Mouse (Mus musculus) olfactory bulb, adult 2 months (tissue): ENCODE measurements around the gene Papss2.

Experiments
- CTCF ChIP-seq: fragments of 200-500 bp; IDR thresholded peaks from 2 replicates; pipeline ENCODE4 v1.5.1; 2012; ENCODE audit warnings: low read depth, mild to moderate bottlenecking, low read length, moderate library complexity; ENCODE audit not compliant: insufficient read depth
- POLR2A ChIP-seq: fragments of 200-500 bp; IDR thresholded peaks from 2 replicates; pipeline ENCODE4 v1.6.1; 2012; ENCODE audit warnings: mild to moderate bottlenecking, low read depth, low read length, moderate library complexity; ENCODE audit not compliant: insufficient read depth

DNA sequence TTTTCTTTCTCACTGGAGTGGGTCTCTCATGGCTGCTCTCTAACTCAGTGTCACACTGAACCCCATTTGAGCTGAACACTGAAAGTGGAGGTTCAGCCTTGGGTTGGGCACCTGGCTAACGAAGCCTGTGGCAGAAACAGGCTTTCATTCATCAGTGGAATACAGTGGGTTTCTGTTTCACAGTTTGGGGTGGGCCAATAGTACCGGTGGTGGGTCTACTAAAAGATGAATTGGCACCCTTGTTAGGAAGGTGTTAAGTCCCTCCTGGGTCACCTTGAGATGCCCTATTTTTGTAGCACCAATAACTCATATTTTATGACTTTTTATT lies 19.1 kb downstream of the Papss2 start:
- no peak for TF ChIP-seq CTCF
- no peak for TF ChIP-seq POLR2A
